ENCODE assay signal across 27 mouse cellular contexts in genomic region chr3:96802214-96802613, GRCm38 (mm10). TPM values are rescaled to one million over a fixed set of nuclear protein-coding genes. Genes with fewer than 3 reads are reported as not detected.
DNase-seq lines count a peak whose midpoint lies in the region; ATAC-seq and TF ChIP-seq lines count a peak whose summit lies in the region.
"Had no signal": no experiment of that assay in that cellular context is flagged by ENCODE, and none has a peak within 500 bp of the region (broad histone marks: within the 10 kb centered on the region; RNA-seq: fewer than 3 reads in every experiment).

No protein-coding gene starts in this region.

- peak; percentile 73 to 78 for TF ChIP-seq EP300 in MEL (IDR thresholded peaks at IDR 0.05; ENCODE audit: low read depth in 1 of 2, low read length in 2 of 2)

- no peak for TF ChIP-seq CTCF in MEL (IDR thresholded peaks at IDR 0.05 in 2 of 3, conservative IDR thresholded peaks at IDR 0.05 in 1 of 3; ENCODE audit: control insufficient read depth in 1 of 3, insufficient read depth in 1 of 3, low read depth in 2 of 3, low read length in 3 of 3, poor library complexity in 1 of 3, severe bottlenecking in 1 of 3)

- WGBS in hindbrain, embryonic 14.5 days, result 75% methylated on average over 1 of the region's 1 CpGs

- H3K9me3 ChIP-seq in MEL (replicated peaks; ENCODE audit: insufficient read depth, low read length), result no peaks in the 10 kb centered on the region
- H3K9me3 ChIP-seq in hindbrain, embryonic 14.5 days (ENCODE audit: control insufficient read depth, low read length), result no peaks in the 10 kb centered on the region
- H3K9me3 ChIP-seq: embryonic facial prominence, embryonic 10.5 days; embryonic facial prominence, embryonic 12.5 days; forebrain, embryonic 13.5 days; forebrain, embryonic 15.5 days; G1E had no signal

- H3K27me3 ChIP-seq in MEL (ENCODE audit: control insufficient read depth in 1 of 2, insufficient read depth in 2 of 2, low read length in 2 of 2), result no peaks in the 10 kb centered on the region
- H3K27me3 ChIP-seq in hindbrain, embryonic 14.5 days (ENCODE audit: control insufficient read depth, insufficient read depth, low read length), result no peaks in the 10 kb centered on the region
- H3K27me3 ChIP-seq: CH12.LX; embryonic facial prominence, embryonic 12.5 days; forebrain, embryonic 13.5 days; forebrain, embryonic 15.5 days; Patski had no signal

- TF ChIP-seq POLR2A in MEL (IDR thresholded peaks at IDR 0.05; ENCODE audit: control insufficient read depth in 1 of 2, insufficient read depth in 1 of 2, low read depth in 1 of 2, low read length in 2 of 2, poor library complexity in 1 of 2), result no peak

- no peak overlapping the region for H3K9ac ChIP-seq in MEL (ENCODE audit: control insufficient read depth, low read depth, low read length, poor library complexity, severe bottlenecking)
- H3K9ac ChIP-seq in hindbrain, embryonic 14.5 days, result no peak overlapping the region
- H3K9ac ChIP-seq: embryonic facial prominence, embryonic 12.5 days; forebrain, embryonic 13.5 days; forebrain, embryonic 15.5 days; forebrain, postnatal 0 days had no signal

- H3K36me3 ChIP-seq in MEL (ENCODE audit: control insufficient read depth in 1 of 2, insufficient read depth in 2 of 2, low read length in 2 of 2), result peaks cover 0 to 9% of the 10 kb centered on the region in 2 experiments; a peak in 2 of 4 replicates
- no peaks in the 10 kb centered on the region for H3K36me3 ChIP-seq in hindbrain, embryonic 14.5 days (replicated peaks; ENCODE audit: control insufficient read depth, insufficient read depth)
- H3K36me3 ChIP-seq: embryonic facial prominence, embryonic 12.5 days; forebrain, embryonic 15.5 days had no signal

- DNase-seq in 416B (ENCODE audit: low read depth) (peak; percentile 47), MEL (ENCODE audit: low read depth, low spot score) (peak; percentile 50), liver (no peak)
- no peak for DNase-seq in retina, postnatal 1 day
- no peak for DNase-seq in hindbrain, embryonic 14.5 days (ENCODE audit: low spot score)
- DNase-seq: adrenal gland, adult 8-10 months; adrenal gland, postnatal 25 days; B cell, adult 2 months; cerebellum, adult 11-12 months; cerebellum, adult 2 months; cerebellum, adult 9-10 months; cerebellum, postnatal 10 days; cerebellum, postnatal 25 days; forebrain, postnatal 0 days had no signal

- TF ChIP-seq RAD21 in MEL (IDR thresholded peaks at IDR 0.05; ENCODE audit: low read depth, low read length), result no peak

- no peak overlapping the region for H3K27ac ChIP-seq in MEL (ENCODE audit: control insufficient read depth, low read depth, low read length)
- no peak overlapping the region for H3K27ac ChIP-seq in hindbrain, embryonic 14.5 days
- H3K27ac ChIP-seq: embryonic facial prominence, embryonic 10.5 days; embryonic facial prominence, embryonic 12.5 days; forebrain, embryonic 13.5 days; forebrain, embryonic 15.5 days had no signal

- 0 out of 2 replicates have a peak, but pooled peaks have one; percentile 39 for ATAC-seq in megakaryocyte-erythroid progenitor cell, adult 5-6 weeks (replicated peaks; ENCODE audit: low FRiP score, low TSS enrichment, poor library complexity, severe bottlenecking)
- ATAC-seq in hindbrain, embryonic 14.5 days (ENCODE audit: low FRiP score), result no peak
- ATAC-seq: activated CD4-positive, CD25-positive, alpha-beta regulatory T cell, adult 4 months; CD4-positive, CD25-positive, alpha-beta regulatory T cell, adult 4 months; forebrain, embryonic 13.5 days; forebrain, embryonic 15.5 days; forebrain, postnatal 0 days; Patski had no signal

- no peaks in the 10 kb centered on the region for H3K79me2 ChIP-seq in MEL (ENCODE audit: control insufficient read depth, insufficient read depth, low read length, poor library complexity)

- H3K4me3 ChIP-seq in MEL (ENCODE audit: control insufficient read depth in 1 of 2, insufficient read depth in 1 of 2, low read depth in 2 of 2, low read length in 2 of 2), result no peak overlapping the region
- no peak overlapping the region for H3K4me3 ChIP-seq in hindbrain, embryonic 14.5 days (replicated peaks; ENCODE audit: low read length)
- H3K4me3 ChIP-seq: embryonic facial prominence, embryonic 10.5 days; embryonic facial prominence, embryonic 12.5 days; forebrain, embryonic 13.5 days; forebrain, embryonic 15.5 days had no signal

- peaks cover 3 to 6% of the 10 kb centered on the region in 2 experiments for H3K4me1 ChIP-seq in MEL (ENCODE audit: control insufficient read depth in 1 of 2, insufficient read depth in 2 of 2, low read length in 2 of 2)
- H3K4me1 ChIP-seq in hindbrain, embryonic 14.5 days (replicated peaks; ENCODE audit: control insufficient read depth, insufficient read depth, low read length), result no peaks in the 10 kb centered on the region
- H3K4me1 ChIP-seq: embryonic facial prominence, embryonic 10.5 days; embryonic facial prominence, embryonic 12.5 days; forebrain, embryonic 13.5 days; forebrain, embryonic 15.5 days had no signal

- H3K4me2 ChIP-seq in hindbrain, embryonic 14.5 days (replicated peaks), result no peak overlapping the region
- H3K4me2 ChIP-seq: embryonic facial prominence, embryonic 12.5 days; forebrain, embryonic 13.5 days; forebrain, embryonic 15.5 days had no signal

TF ChIP-seq in MEL, 35 proteins besides CTCF, POLR2A, EP300 and RAD21:
- peak; percentile 67; the same call in 1 of the 2 replicates for TF ChIP-seq TCF12 (IDR thresholded peaks at IDR 0.05; ENCODE audit: low read depth, low read length)
- TF ChIP-seq RCOR1 (IDR thresholded peaks at IDR 0.05; ENCODE audit: low read depth, low read length), result peak; percentile 68
- TF ChIP-seq MYB (IDR thresholded peaks at IDR 0.05; ENCODE audit: low read depth, low read length), result no peak
- peak; percentile 9; the same call in 1 of the 2 replicates for TF ChIP-seq TAL1 (IDR thresholded peaks at IDR 0.05; ENCODE audit: low read length)
- TF ChIP-seq GATA1 (IDR thresholded peaks at IDR 0.05; ENCODE audit: low read depth, low read length), result peak; percentile 80
- no peak for TF ChIP-seq KAT2A (conservative IDR thresholded peaks at IDR 0.05; ENCODE audit: low read depth, low read length)
- no peak for TF ChIP-seq ZC3H11A (IDR thresholded peaks at IDR 0.05; ENCODE audit: low read depth, low read length)
TF ChIP-seq in MEL: peak in this region for 4.

RNA-seq across cellular contexts. Expression of gene Pdzk1, which starts 26.9 kb away (rescaled TPM):
- total RNA-seq in MEL (2012; rRNA removed), result 0.20 and 0.27 TPM in 2 replicates
- polyA plus RNA-seq in MEL (2012; ENCODE audit: insufficient read depth in 1 of 2, insufficient read length in 2 of 2, low read depth in 1 of 2, low replicate concordance in 2 of 2, missing spikeins in 1 of 2), result under 1 TPM in 1 of 2 experiments, not detected in 1; 0.18 TPM
- not detected in 2 replicates for total RNA-seq in megakaryocyte-erythroid progenitor cell, adult 5-6 weeks (2014; fragmentation: Nextera tagmentation)
- not detected in 2 replicates for total RNA-seq in megakaryocyte-erythroid progenitor cell, adult 5-6 weeks (2017)
- polyA plus RNA-seq in hindbrain, embryonic 14.5 days (2014; fragmentation: Nextera tagmentation; extraction: Ambion mirVana), result 0.09 and 0.16 TPM in 2 replicates
- total RNA-seq: adrenal gland, postnatal 25 days; forebrain, postnatal 0 days had no signal
- polyA plus RNA-seq: embryonic facial prominence, embryonic 12.5 days; embryonic facial prominence, embryonic 14.5 days; forebrain, embryonic 11.5 days; forebrain, embryonic 13.5 days had no signal

RNA-seq across cellular contexts. Expression of gene Cd160, which starts 26.9 kb away (rescaled TPM):
- 0.04 TPM in 1 of 2 replicates, not detected in the other for total RNA-seq in MEL (2012; rRNA removed)
- polyA plus RNA-seq in MEL (2012; ENCODE audit: insufficient read depth in 1 of 2, insufficient read length in 2 of 2, low read depth in 1 of 2, low replicate concordance in 2 of 2, missing spikeins in 1 of 2), result under 1 TPM in 1 of 2 experiments, not detected in 1; 0.32 TPM
- total RNA-seq in megakaryocyte-erythroid progenitor cell, adult 5-6 weeks (2014; fragmentation: Nextera tagmentation), result 0.76 and 3.2 TPM in 2 replicates
- total RNA-seq in megakaryocyte-erythroid progenitor cell, adult 5-6 weeks (2017), result 0.46 and 2.0 TPM in 2 replicates
- polyA plus RNA-seq in hindbrain, embryonic 14.5 days (2014; fragmentation: Nextera tagmentation; extraction: Ambion mirVana), result 0.27 and 0.35 TPM in 2 replicates
- total RNA-seq: adrenal gland, postnatal 25 days; CH12.LX; forebrain, postnatal 0 days had no signal
- polyA plus RNA-seq: cerebellum, adult 2 months; cortical plate, adult 2 months; forebrain, embryonic 11.5 days had no signal

Comparison
In these comparisons a context has a peak if more than half of its experiments do, and no peak if none do; other contexts are left out.
1. DNase-seq: peak in 416B (single experiment) and MEL (single experiment); none in liver (single experiment), retina, postnatal 1 day (single experiment) and hindbrain, embryonic 14.5 days (single experiment).